Mouse (Mus musculus) adrenal gland, adult 8-10 months (tissue): ENCODE measurements around the gene Slc6a9. TPM values are rescaled to one million over a fixed set of nuclear protein-coding genes. Genes with fewer than 3 reads are reported as not detected.

Source experiments
- DNase-seq: peaks from one replicate; pipeline ENCODE4 v3.0.0; 2022
- total RNA-seq, 4 experiments: library from RNA; stranded (reverse); gene quantifications; 2 replicates each; pipeline ENCODE4 v1.2.4; 2022

Slc6a9 gene
- total RNA-seq, 4 experiments from 2014 or later, result 15.7 to 23.6 (median 19.2) TPM

DNA sequence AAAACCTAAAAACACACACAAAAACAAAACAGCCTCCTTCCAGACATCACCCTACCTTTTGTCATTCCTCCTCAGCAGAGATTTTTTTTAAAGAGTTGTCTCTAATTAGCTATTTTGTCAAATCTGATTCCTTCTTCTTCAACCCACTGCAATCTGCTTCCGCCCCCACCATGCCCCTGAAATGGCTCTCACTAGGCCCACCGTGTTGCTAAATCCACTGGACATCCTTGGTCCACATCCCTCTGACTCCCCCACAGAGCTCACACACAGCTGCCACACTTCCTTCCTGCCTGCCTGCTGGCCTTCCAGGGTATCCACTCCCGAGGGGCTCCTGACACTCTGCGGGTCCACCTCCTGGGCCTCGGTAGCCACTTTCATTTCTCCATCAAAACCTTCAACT, 44.4 kb downstream of the Slc6a9 start:
- no peak for DNase-seq

DNA sequence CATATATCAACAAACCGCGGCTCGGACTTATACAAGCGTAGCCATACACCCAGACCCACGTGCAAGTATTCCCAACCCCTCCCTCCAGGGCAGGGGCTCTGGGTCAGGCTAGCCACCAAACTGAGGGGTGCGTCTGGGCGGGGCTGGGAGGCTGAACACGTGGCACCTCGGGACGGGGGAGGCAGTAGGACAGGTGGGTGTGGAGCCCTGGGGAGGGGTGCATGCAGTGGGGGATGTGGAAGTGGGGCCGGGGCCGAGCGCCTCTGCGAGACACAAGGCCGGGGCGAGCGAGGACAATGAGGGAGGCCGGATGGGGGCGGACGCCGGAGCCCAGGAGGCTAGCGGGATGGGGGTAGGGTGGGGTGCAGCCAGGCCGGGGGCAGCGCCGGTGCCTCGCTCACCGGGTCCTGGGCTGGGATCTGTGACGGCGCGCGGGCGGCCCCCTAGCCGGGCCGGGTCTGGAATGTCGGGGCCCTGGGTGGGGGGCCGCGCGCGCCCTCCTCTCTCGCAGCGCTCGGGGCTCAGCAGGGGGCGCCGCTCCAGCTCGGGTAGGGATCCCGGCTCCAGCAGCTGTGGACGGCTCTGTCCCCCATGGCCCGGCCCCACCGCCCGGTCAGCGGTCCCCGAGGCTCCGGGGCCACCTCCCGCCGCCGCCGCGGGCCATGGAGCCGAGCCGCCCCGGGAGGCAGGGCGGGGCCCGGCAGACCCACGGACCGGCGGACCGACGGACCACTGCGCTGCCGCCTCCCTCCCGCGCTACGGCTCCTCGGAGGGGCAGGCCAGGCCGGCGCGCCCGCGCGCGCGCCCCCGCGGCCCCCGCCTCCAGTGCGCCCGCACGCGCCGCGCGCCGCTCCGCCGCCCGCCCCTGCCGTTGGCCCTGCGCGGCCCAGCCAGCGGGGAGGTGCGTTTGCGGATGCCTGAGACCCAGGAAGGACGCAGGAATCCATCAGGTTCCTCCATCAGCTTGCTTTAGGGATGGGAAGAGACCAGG, 48.7 kb downstream of the Slc6a9 start, which contains the start of gene B4galt2:
Gene B4galt2, minus strand, starts transcription at position 787 of the 991 bp plus-strand sequence.
- no peak for DNase-seq

DNA sequence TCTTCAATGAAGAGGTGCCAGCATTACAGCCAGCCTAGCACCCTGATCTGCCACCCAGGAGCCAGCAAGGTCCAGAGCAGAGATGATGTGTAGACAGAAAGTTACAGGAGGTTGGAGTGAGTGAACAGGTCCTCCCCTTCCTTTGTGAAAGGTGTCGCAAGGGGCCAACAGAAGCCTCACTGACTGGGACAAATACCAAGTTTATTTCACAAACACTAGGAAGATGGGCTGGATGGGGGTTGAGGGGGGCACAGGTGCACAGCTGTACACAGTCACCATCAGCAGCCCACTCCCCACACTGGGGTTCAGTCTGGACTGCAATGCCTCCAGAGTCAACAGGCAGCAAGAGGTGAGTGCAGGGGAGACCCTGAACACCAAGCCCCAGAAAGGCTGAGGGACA, 49.8 kb downstream of the Slc6a9 start:
- DNase-seq, result no peak

DNA sequence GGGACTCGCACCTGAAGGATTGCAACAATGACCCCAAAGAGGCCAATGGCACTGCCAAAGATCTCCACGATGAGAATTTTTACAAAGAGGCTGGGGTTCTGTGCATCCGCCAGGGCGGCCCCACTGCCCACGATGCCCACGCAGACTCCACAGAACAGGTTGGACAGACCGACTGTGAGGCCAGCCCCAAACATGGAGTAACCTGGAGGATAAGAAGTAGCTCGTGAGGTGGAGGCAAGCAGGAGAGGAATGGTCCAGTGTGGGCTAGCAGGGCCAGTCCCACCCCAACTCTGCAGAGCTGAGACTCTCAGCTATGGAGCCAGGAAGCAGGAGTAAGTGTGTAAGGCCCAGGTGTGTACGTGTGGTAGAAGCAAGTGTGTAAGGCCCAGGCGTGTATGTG, 50.8 kb downstream of the Slc6a9 start:
- no peak for DNase-seq

DNA sequence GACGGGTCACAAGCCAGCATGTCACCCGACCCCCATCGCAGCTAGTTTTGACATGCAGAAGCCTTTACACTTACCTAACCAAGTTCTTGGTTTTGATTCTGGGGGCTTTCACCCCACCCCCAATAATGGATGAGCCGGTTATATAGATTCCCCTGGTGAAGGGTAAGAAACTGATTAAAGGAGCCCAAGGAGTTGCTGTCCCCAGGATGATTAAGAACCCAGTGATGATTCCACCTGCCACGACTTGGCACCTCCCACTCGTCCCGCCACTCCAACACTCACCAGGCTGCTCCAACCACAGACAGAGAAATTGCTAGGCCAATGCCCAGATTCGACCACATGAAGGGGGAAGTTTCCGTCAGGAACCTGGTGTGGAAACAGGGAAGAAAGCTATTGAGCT, 51.7 kb downstream of the Slc6a9 start:
- DNase-seq, result no peak

DNA sequence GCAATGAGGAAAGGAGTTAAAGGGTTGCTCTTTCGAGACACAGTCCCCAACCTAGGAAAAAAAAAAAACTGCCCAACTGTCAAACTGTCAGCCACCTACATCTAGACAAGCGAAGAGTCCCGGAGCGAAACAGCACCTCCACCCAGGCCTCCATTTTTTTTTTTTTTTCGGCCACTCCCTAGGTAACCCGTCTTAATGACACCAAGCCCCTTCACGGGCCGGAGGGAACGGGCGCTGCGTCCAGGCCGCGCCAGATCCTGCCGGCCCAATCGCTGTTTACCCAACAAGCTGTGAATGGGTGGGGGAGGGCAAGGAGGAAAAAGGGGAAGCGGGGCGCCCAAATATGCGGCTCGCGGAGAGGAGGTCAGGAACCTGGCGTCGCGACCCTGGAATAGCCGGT, 52.3 kb downstream of the Slc6a9 start:
- DNase-seq, result no peak

DNA sequence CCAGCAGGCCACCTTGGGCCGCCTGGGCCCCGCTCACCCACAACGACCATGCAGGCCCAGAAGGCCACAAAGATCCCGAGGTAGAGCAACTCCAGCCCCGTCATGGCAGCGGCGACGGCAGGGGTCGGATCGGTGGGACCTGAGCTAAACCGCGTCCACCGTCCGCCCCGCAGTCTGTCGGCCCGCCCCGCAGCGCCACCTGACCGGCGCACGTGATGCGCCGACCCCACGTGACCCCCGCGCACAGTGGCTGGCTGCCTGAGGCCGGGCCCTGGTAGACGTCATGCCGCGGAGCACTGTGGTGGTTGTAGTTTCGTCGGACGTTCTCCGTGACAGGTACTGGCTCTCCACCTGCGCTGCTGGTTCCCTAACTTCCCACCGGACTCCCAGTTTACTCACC, 52.8 kb downstream of the Slc6a9 start, which contains the start of gene Atp6v0b:
Gene Atp6v0b, minus strand, starts transcription at position 201 of the 400 bp plus-strand sequence.
- peak; percentile 90 for DNase-seq

DNA sequence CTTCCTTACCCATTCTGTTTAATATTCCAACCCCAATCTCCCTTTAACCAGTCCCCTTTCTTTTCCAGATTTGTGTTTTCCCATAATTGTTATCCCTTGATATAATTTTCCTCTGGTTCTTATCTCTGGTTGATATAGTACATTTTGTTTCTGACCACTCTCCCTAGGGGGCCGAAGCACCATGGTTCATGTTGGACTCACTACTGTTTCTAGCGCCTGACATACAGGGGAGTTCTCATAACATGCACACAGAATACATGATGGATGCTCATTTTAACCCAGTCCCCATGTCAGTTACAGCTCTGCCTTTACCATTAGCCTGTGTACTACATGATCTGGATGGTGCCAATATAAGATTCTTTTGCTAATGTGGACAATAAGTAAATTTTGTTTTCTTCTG, 53.6 kb downstream of the Slc6a9 start:
- no peak for DNase-seq

DNA sequence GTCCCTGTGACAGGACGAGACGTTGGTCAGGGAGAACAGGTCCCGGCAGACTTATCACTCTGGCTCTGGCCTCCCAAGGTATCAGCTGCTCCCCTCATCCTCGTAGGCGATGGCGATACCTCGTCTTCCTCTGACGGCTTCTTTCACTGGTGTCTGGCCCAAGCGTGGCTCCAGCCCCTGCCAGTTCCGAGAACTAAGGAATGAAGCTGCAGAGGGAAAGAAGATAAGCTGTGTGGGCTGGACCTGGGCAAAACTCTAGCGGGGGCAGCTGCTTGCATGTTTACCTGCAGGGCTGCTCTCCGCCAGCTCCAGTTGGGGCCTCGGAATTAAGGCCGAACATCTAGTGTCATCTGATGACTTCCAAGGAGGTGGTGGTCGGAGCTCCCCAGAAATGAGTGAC, 55.2 kb downstream of the Slc6a9 start:
- no peak for DNase-seq

DNA sequence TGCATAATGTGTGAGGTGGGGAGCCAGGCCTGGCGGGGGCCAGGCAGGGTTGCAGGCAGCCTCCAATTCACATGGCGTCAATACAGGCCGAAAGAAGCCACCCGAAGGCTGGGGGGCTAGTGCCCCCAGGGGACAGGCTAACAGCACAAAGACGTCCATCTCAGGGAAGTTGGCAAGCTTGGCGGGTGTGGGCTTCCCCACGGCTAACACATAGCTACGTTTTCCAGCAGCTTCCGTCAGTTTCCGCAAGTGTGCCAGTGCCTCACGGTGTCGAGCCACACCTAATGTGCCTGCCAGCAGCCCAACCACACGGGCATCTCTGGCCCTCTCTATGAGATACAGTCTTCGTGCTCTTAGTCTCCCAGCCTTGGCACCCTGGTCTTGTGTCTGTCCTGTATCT, 55.7 kb downstream of the Slc6a9 start:
- no peak for DNase-seq

DNA sequence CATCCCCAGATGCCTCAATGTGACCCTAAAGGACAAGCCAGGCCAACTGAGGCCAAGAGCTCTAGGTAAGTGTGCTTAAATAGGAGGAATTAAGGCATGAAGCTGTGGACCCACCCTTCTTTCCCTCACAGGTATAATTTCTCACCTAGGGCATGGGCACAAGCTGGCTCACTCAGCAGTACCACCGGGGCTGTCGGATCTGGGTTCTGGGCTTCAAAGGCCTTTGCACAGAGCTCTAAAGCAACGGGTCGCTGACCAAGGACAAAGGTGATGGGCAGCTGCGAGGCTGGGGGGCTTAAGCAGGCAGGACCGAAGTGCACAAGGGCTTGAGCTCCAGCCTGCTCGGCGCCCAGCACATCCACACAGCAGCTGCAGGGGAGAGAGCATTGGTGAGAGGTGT, 56.4 kb downstream of the Slc6a9 start:
- DNase-seq, result no peak

DNA sequence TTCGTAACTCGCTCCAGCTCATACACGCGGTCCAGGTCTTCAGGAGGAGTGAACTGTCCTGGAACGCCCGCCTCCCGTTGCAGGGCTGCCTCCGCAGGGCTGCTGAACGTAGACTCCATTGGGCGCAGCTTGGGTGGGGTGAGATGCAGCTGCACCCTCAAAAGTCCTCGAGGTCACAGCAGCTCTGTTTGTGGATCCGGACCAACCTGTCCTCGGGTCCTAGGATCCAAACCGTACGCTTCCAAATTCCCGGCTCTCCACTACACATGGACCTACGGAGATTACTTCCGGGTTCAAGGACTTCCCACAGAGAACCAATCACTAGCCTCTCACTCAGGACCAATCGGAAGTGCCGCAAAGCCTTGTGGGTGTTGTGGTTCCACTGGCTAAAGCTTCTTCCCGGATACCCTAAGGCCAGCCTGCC, 57.4 kb downstream of the Slc6a9 start, which contains the start of gene Dph2:
Gene Dph2, minus strand, starts transcription at position 295 of the 424 bp plus-strand sequence.
- peak; percentile 81 for DNase-seq

DNA sequence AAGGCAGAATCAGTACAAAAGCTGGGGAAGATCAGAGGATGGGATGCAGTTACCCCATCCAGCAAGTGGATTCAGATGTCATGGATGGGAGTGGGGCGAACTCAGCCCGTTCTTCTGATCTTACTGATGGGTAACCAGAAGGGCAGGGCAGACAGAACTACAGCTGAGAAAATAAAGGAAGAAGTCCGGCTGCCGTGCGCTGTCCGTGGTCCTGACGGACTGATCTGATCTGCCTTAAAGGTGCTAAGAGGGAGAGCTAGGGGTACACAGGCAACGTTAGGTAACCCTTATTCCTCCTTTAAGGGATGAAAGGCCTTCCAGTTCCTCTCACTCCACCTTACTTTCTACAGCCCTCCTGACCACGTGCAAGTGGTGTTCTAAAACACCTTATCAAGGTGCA, 59.1 kb downstream of the Slc6a9 start:
- DNase-seq, result no peak

DNA sequence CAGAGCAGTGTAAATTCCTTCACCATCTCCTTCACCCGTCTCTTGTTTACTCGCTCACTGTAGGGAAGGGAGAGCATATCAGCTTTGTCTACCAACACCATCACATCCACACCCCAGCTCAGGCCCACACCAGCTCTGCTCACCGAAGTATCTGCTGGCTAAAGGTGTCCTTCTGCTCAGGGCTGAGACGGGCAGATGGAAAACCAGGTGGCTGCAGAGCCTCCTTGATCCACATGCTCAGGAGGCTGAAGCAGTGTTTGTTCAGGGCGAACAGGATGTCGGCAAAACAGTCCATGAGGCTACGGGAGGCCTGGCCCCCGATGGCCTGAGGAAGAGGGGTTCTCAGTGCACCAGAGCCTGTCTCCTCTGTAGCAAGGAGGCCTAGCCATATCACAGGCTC, 60.3 kb downstream of the Slc6a9 start:
- no peak for DNase-seq

DNA sequence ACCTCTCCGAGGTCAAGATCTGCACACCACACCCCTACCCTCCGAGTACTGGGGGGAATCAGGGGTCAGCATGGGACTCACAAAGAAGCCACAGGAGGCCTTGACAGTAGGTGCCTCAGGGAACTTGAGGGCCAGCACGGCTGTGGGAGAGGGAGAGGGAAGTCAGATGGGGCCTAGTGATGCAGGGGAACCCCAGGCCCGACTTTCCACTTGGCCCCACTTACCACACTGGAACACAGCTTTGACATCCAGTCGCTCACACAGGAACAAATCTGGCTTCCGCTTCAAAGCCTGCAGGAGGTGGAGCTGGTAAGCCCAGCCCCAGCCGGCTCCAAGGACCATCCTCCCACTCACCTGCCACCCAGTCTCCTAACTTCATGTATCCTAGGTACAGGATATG, 61.0 kb downstream of the Slc6a9 start:
- DNase-seq, result no peak

DNA sequence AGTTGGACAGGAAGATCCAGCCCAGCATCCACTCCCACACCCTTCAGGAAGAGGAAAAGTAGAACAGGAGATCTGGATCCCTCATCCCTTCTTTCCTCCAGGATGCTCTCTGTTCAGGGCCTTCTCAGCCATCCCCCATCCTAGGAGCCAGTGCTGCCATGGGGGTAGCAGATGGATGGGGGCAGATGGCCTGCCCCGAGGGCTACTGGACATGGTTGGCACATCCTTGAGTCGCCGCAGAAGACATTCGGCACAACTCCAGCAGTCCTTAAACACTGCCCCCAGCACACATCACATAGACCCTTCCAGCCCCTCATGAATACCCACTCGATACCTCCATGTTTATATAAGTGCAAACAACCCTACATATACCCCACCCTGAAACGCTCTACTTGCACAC, 61.7 kb downstream of the Slc6a9 start:
- DNase-seq, result no peak

DNA sequence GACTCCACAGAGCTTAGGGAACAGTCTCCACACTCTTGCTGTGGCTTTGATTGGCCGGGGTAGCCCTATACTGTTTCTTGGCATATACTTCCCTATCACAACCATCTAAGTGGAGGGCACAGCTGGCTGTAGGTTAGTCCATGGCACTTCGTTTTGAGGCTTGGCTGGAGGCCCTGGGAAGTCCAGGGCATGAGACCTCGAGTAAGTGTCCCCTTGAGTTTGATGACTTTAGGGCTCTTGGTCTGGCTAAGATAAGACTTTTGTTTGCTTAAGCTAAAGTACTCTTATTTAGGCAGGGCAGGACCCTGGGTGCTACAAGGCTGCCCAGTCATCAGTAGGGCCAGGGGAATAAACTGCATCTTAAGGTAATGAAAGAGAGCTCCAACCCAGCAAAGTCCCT, 63.8 kb downstream of the Slc6a9 start:
- no peak for DNase-seq

DNA sequence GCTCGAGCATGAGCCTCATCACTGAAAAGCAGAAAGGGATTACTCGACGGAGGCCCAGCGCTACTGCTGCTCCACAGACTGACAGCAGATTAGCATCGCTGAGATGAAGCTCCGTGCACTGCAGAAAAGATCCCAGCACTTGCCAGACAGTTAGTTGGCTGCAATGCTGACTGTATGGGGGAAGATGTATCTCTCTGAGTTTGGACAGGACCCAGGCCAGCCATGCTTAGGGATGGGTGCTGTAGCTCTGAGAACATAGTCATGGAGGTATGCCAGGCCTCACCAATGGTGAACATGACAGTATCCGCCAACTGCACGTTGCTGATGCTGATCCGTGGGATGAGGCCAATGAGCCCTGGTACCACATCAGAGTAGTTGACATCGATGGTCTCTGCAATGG, 69.8 kb downstream of the Slc6a9 start:
- no peak for DNase-seq

DNA sequence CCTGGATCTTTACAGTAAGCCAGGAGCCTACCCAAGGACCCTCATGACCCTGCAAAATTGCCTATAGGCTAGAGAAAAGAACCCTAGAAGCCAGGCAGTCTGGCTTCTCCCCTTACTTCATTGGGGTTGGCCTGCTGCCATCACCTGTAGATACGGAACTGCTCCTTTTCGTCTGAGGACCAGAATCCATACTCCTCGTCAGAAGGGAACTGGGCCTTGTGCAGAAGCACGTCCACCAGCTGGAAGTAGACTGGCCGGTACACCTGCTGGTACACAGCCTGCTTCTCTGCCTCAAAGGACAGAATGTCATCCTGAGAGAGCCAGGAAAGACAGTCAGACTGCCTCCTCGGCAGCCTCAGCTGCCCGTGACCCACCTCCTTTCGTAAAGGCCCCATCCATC, 70.5 kb downstream of the Slc6a9 start:
- DNase-seq, result no peak

DNA sequence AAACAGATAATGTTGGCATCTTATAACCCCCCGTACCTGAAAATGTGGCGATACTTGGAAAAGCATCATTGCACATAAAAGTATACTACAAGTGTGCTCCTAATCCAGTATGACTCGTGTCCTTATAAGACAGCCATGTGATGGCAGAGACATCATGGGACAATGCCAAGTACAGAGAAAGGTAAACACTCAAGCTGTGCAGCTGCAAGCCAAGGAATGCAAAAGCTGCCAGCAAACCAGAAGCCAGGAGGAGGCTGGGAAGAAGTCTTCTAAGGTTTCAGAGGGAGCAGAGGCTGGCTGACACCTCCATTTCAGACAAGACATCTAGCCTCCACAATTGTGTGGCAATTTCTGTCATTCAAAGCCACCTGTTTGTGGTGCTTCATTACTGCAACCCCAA, 71.9 kb downstream of the Slc6a9 start:
- DNase-seq, result no peak

DNA sequence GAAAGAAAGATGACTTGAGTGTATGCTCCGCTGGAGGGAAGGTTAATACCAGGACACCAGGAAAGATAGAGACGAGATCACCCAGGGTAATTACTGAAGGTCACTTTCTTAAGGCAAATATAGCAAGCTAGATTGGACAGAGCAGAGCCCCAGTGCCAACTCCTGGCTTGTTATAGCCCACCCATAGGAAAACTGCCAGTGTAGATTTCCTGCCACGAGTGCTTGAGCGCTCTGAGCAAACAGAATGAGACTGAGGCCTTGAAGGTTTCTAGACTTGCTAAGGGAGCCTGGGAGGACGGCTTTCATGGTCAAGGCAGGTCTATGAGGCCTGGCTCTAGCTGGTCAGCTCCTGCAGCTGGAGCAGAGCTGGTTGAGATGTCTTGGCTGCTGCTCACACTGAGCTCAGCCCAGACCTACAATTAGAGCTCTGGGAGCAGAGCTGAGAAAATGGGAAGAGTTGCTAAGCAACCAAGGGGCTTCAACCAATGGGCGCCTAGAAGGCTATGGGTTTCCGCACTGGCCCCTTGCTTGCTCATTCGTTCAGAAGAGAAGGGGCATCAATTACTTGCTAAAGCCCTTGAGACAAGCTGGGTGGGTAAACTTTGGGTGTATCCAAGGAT, 74.6 kb downstream of the Slc6a9 start:
- no peak for DNase-seq

DNA sequence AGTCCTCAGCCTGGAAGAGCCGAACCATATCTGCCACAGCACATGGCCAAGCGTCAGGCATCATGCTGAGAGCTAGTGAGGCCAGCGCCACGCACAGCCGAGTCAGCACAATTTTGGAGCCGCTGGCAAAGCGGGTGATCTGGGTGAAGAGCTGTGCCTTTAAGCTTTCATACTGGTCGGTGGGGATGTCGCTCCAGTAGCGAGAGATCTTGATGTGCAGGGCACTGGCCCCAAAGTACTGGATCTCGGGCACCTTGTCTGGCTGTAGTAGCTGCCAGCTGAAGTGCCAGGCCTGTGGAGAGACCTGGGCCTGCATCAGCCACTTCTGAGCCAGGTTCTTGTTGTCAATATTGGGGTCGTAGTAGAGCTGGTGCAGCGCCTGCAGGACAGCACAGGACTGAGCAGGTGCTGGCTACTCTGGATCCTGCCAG, 77.8 kb downstream of the Slc6a9 start:
- DNase-seq, result no peak

DNA sequence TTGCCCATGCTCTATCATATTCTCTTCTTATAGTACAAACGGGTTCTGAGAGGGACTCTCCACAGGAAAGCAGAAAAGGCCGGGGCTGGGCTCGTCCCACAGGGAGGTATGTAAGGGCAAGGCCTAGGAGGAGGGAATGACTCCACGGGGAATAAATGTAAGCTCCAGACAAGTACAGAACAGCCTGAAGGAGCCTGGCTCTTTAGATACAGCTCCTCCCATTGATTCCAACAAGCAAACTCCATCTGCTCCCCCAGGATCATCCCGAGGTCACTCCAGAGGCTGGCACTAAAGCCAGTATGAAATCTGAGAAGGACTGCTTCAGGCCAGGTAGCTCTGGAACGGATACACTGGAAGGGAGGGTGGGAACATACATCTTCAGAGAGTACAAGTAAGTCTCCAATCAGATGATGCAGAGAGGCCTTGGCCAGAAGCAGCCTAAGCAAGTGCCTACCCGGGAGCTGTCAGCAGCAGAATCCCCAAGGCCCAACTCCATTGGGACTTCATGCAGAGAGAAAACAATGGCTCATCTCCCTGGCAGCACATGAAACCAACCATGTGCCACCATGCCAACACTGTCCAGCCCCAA, 78.5 kb downstream of the Slc6a9 start:
- no peak for DNase-seq
